Mouse (Mus musculus) heart, adult 11 months (tissue): ENCODE data around the gene Tmco1.

Experiments
- DNase-seq: peaks from one replicate; pipeline ENCODE4 v3.0.0; 2022

Gene Tmco1

GRCm38 (mm10) chr1:167378019-167378418, 69.8 kb downstream of the Tmco1 start:
- DNase-seq: no peak

GRCm38 (mm10) chr1:167379751-167380150, 71.6 kb downstream of the Tmco1 start:
- peak; percentile 90 for DNase-seq

- DNase-seq: peak; percentile 62
Measured at GRCm38 (mm10) chr1:167380223-167380622, 72.0 kb downstream of the Tmco1 start.

- peak; percentile 81 for DNase-seq
Measured at GRCm38 (mm10) chr1:167381050-167382015, 73.2 kb downstream of the Tmco1 start.

GRCm38 (mm10) chr1:167382316-167382715, 74.1 kb downstream of the Tmco1 start:
- DNase-seq: peak; percentile 81

GRCm38 (mm10) chr1:167382763-167383162, 74.6 kb downstream of the Tmco1 start:
- DNase-seq: peak; percentile 59

- DNase-seq: peak; percentile 81
Measured at GRCm38 (mm10) chr1:167383178-167383577, 75.0 kb downstream of the Tmco1 start.
